Mouse (Mus musculus) splenic B cell, adult 2 months (primary cell): ENCODE data around the gene Adarb2.

Experiments
- DNase-seq: peaks from one replicate; pipeline ENCODE4 v3.0.0-alpha.2; 2011; ENCODE audit warnings: low read depth, low spot score
- H3K27me3 ChIP-seq: 2 replicates; pipeline ENCODE4 v1.6.1; 2012; ENCODE audit warnings: mild to moderate bottlenecking, low read length, moderate library complexity, mixed read lengths; ENCODE audit not compliant: control insufficient read depth, poor library complexity, insufficient read depth, severe bottlenecking
- H3K36me3 ChIP-seq: 2 replicates; pipeline ENCODE4 v1.6.1; 2012; ENCODE audit warnings: mild to moderate bottlenecking, low read length, moderate library complexity, mixed read lengths; ENCODE audit not compliant: control insufficient read depth, poor library complexity, insufficient read depth, severe bottlenecking

The Adarb2 gene

DNA sequence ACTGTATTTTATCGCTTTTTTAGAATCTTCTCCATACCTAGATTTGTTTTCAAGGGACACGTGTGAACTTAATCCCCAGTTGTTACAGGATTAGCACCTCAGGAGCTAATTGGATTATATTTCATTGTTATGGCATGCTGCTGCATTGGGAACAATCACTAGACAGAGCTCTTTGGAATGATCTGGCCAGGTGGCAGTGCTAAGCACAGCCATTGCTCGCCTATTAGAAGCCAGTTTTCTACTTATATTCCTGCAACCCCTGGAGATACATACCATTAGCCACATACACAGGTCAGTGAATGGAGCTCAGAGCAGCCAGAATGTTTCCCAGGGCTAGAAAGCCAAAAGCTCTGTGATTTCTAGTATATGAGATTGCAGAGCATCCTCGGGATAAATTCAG is 131.9 kb downstream of the Adarb2 start:
- H3K36me3 ChIP-seq: no peaks in the 10 kb centered on the region
- H3K27me3 ChIP-seq: no peaks in the 10 kb centered on the region
- no peak for DNase-seq

- H3K36me3 ChIP-seq: no peaks in the 10 kb centered on the region
- DNase-seq: no peak
- no peaks in the 10 kb centered on the region for H3K27me3 ChIP-seq
Measured at GRCm38 (mm10) chr13:8341086-8341807, 138.6 kb downstream of the Adarb2 start.

DNA sequence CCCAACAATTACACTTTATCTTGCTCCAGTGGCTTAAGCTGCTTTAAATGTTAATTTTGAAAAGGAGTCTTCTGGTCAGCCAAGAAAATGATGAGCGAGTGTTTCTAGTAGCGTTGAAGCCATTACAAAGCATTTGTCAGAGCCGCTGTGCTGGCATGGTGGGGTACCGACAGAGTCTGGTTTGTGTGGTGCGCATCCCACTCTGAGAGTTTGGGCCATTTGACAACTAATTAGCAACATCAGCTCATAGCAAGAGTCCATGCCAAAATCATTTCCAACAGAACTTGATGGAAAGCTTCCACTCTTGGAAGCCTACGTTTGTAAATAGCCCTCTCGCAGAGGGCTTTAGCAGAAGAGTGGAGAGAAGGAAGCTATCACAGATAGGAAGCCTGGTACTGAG is 144.5 kb downstream of the Adarb2 start:
- Histone ChIP-seq H3K36me3 (no peaks in the 10 kb centered on the region), H3K27me3 (no peaks in the 10 kb centered on the region)
- no peak for DNase-seq

GRCm38 (mm10) chr13:8352341-8352740 is 149.7 kb downstream of the Adarb2 start:
- DNase-seq: no peak
- Histone ChIP-seq H3K27me3 (no peaks in the 10 kb centered on the region), H3K36me3 (no peaks in the 10 kb centered on the region)

GRCm38 (mm10) chr13:8352952-8353351 is 150.3 kb downstream of the Adarb2 start:
- Histone ChIP-seq H3K36me3 (no peaks in the 10 kb centered on the region), H3K27me3 (no peaks in the 10 kb centered on the region)
- no peak for DNase-seq

GRCm38 (mm10) chr13:8365523-8365922 is 162.9 kb downstream of the Adarb2 start:
- H3K36me3 ChIP-seq: no peaks in the 10 kb centered on the region
- H3K27me3 ChIP-seq: no peaks in the 10 kb centered on the region
- DNase-seq: no peak

GRCm38 (mm10) chr13:8366087-8366486 is 163.4 kb downstream of the Adarb2 start:
- Histone ChIP-seq H3K27me3 (no peaks in the 10 kb centered on the region), H3K36me3 (no peaks in the 10 kb centered on the region)
- no peak for DNase-seq

DNA sequence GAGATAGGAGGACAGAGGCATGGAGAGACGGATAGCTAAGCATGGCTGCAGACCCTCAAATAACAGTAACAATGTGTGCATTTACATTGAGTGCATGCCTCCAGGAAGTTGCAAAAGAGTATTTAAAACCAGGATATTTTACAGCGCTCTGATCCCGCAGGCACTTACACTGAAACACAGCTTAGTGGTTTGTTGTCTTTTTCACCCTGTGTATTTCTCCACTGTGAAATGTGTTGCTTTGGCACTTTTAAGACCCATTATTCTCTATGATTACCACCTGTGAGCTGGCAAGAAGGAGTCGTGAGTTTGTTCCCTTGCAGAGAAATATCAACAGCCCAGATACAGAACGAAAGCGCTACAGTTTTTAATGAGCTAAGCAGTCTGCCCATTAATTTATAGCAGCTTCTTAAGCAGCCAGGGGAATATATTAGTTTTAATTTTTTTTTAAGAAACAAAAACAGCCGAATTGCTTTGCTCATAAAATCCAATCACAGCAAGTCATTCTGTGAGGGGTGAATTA is 167.3 kb downstream of the Adarb2 start:
- Histone ChIP-seq H3K36me3 (no peaks in the 10 kb centered on the region), H3K27me3 (no peaks in the 10 kb centered on the region)
- no peak for DNase-seq

- Histone ChIP-seq H3K36me3 (no peaks in the 10 kb centered on the region), H3K27me3 (no peaks in the 10 kb centered on the region)
- DNase-seq: no peak
Measured at GRCm38 (mm10) chr13:8388541-8388940, 185.9 kb downstream of the Adarb2 start.

GRCm38 (mm10) chr13:8400265-8401041 is 197.8 kb downstream of the Adarb2 start:
- no peak for DNase-seq
- Histone ChIP-seq H3K27me3 (no peaks in the 10 kb centered on the region), H3K36me3 (no peaks in the 10 kb centered on the region)

GRCm38 (mm10) chr13:8402324-8402873 is 199.7 kb downstream of the Adarb2 start:
- Histone ChIP-seq H3K27me3 (no peaks in the 10 kb centered on the region), H3K36me3 (no peaks in the 10 kb centered on the region)
- no peak for DNase-seq

- DNase-seq: no peak
- no peaks in the 10 kb centered on the region for H3K36me3 ChIP-seq
- no peaks in the 10 kb centered on the region for H3K27me3 ChIP-seq
Measured at GRCm38 (mm10) chr13:8406020-8406419, 203.4 kb downstream of the Adarb2 start.

- no peak for DNase-seq
- Histone ChIP-seq H3K36me3 (no peaks in the 10 kb centered on the region), H3K27me3 (no peaks in the 10 kb centered on the region)
Measured at GRCm38 (mm10) chr13:8410353-8411318, 208.0 kb downstream of the Adarb2 start.

DNA sequence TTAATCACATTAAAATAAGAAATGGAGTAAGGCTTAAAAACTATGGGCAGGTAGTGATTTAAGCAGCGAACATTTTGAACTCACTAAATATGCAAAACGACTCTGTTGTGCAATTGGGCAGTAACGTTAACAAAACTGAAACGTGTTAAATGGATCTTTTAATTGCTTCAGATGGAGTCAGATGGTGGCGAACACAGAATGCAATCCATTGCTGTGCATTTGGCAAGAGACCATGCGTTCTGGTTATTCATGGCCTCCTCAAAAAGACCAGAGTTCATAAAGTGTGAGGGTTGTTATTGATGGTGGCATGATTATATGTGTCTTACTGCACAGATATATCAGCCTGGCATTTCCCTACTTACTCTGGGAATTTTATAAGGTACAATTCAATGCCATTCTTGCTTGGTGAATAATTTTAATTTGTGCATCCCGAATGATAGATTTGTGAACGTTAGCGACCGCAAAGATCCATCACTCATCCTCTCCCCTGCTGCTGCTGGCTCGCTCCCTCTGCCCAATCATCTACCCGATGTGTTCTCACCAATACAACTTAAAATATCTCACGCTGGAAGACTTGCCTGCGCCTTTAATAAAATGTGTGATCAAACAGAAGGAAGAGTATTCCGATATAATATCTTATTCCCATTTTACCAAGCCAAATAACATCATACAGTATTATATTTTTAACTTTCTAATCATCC is 221.5 kb downstream of the Adarb2 start:
- Histone ChIP-seq H3K36me3 (no peaks in the 10 kb centered on the region), H3K27me3 (no peaks in the 10 kb centered on the region)
- DNase-seq: no peak
